Mouse (Mus musculus) activated CD4-positive, CD25-positive, alpha-beta regulatory T cell, adult 4 months (primary cell): ENCODE results near the gene Prkag1. TPM values are rescaled to one million over a fixed set of nuclear protein-coding genes. Genes with fewer than 3 reads are reported as not detected.

Experiments used
- ATAC-seq: one replicate; pipeline ENCODE4 v1.8.0; 2017
- polyA plus RNA-seq, 2 experiments: library from polyadenylated mRNA; unstranded; fragments of 100-300 nt; shearing (Covaris generic); gene quantifications; one replicate each; pipeline ENCODE4 v1.2.1; 2017

Prkag1 gene
- polyA plus RNA-seq, 2 experiments from 2014 or later, result 98.2 to 133 TPM

DNA sequence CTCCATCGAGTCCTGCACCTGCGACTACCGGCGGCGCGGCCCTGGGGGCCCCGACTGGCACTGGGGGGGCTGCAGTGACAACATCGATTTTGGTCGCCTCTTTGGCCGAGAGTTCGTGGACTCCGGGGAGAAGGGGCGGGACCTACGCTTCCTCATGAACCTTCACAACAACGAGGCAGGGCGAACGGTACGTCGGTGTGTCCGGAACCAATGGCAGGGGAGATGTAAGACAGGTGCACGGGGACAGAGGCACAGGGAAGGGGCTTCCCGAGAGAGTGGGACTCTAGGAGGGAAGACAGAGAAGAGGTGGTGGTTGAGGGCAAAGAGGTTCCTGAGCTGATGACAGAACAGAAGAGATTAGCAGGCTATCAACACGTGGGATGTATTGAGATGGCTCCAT is 39.5 kb downstream of the Prkag1 start:
- no peak for ATAC-seq

DNA sequence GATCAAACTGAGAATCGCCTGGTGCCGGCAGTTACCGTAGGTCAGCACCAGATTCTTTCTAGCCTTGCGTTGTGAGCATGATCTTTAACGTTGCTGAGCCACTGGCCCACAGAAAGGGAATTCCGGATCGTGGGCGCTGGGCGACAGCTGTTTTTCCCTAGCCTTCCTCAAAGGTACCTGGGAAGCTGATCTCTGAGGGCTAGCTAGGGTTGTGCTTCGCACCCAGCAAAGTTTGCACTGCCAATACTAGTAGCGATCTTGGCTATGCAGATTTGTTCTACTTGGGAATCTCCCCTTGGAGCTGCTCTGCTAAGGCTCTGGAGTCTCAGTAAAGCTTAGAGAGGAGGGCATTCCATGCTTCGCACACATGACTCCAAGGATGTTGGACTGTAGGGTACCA is 40.1 kb downstream of the Prkag1 start:
- no peak for ATAC-seq

- no peak for ATAC-seq
Observed at GRCm38 (mm10) chr15:98790761-98791160, 40.6 kb downstream of the Prkag1 start.

DNA sequence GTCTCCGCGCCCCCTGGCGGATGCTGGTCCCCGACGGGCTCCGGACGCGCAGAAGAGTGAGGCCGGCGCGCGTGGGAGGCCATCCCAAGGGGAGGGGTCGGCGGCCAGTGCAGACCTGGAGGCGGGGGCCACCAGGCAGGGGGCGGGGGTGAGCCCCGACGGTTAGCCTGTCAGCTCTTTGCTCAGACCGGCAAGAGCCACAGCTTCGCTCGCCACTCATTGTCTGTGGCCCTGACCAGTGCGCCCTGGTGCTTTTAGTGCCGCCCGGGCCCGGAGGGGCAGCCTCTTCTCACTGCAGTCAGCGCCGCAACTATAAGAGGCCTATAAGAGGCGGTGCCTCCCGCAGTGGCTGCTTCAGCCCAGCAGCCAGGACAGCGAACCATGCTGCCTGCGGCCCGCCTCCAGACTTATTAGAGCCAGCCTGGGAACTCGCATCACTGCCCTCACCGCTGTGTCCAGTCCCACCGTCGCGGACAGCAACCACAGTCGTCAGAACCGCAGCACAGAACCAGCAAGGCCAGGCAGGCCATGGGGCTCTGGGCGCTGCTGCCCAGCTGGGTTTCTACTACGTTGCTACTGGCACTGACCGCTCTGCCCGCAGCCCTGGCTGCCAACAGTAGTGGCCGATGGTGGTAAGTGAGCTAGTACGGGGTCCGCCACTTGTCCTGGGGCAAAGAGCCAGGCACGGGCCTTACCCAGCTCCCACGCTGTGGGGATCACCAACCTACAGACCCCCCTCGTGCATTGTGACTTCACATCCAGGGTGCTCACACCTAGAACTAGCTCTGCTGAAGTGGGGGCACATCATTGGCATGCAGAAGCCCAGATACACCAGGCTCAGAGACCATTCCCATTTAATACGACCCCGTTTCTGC is 41.4 kb downstream of the Prkag1 start, which contains the start of gene Wnt1:
Gene Wnt1 (plus strand): TSS at position 197 of the 875 bp plus-strand sequence.
- no peak for ATAC-seq

GRCm38 (mm10) chr15:98788972-98789660 is 42.2 kb downstream of the Prkag1 start:
- ATAC-seq, result no peak

DNA sequence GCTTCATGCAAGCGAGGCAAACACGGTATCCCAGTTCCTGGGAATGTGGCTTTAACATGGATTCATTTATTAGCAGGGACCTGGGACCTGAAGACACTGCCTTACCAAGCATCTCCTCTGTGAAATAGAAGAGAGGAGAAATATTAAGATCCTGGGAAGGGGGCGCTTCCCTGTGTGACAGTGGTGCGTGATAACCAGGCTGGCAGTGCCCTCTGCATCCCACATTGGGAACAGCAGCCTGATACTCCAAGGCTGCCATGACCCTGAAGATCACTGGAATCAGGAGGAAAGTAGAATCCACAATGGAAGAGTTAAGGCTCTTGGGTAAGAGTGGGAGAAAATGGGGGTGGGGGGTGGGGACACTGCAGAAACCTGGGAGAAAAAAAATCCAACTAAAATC is 43.4 kb downstream of the Prkag1 start:
- no peak for ATAC-seq

GRCm38 (mm10) chr15:98785744-98786143 is 45.6 kb downstream of the Prkag1 start:
- ATAC-seq, result no peak

GRCm38 (mm10) chr15:98781166-98781565 is 50.2 kb downstream of the Prkag1 start:
- no peak for ATAC-seq

GRCm38 (mm10) chr15:98780573-98780972 is 50.7 kb downstream of the Prkag1 start:
- no peak for ATAC-seq

DNA sequence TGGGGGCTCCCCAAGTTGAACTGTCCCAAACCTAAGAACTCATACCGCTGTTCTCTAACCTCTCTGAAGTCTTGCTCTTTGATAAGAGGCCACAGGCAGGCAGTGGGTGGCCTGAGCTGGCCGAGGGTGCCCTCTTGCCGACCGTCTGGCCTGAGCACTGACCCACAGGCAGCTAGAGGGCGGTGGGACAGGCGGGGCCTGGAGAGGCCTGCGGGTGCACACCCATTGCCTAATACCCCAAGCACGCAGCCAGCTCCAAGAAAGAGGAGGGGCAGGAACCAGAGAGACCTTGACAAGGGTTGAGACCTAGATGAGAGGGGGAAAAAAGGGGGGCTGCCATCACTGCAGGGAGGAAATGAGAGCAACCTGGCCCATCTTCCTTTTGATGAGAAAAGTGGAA is 51.2 kb downstream of the Prkag1 start:
- no peak for ATAC-seq

DNA sequence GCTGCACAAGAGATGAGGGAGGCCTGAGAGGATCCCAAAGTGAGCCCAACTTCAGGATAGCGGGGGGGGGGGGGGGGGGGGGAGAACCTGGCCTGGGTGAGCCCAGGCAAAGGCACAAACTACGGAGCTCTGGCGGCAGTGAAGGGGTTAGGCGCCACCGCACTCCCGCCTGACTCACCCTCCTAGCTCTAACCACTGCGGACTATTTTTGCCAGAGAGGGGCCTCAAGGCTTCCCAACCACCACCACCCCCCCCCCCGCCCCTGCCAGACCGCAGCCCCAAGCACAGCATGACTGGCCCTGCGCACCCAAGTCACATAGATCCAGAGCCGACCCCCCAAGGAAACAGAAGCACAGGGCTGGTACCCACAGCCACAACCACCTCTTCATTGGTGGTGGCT is 52.5 kb downstream of the Prkag1 start:
- ATAC-seq, result no peak

DNA sequence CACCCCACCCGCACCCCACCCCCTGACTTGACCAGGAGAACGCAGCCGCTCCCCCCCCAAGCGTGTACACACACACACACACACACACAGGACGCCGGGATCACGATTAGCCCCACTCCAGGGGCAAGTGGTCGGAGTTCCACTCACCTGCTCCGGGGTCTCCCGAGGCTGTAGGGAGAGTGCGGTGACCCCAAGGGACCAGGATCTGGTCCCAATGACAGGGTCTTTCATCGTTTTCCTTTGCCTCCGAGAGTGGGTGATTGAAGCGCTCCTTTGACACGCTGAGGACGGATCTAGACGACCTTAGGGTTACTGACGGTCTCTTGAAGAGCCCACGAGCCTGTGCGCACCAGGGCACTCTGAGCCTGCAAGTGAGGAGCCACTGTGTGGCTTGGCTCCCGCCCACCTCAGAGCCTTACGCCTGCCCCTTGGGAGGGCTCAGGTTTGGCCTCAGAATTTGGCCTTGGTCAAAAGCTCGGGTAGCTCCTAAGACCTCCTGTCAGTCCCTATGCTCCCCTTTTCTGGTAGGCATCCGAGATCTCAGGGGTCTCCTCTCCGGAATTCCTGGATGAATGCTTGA is 53.0 kb downstream of the Prkag1 start:
- no peak for ATAC-seq

DNA sequence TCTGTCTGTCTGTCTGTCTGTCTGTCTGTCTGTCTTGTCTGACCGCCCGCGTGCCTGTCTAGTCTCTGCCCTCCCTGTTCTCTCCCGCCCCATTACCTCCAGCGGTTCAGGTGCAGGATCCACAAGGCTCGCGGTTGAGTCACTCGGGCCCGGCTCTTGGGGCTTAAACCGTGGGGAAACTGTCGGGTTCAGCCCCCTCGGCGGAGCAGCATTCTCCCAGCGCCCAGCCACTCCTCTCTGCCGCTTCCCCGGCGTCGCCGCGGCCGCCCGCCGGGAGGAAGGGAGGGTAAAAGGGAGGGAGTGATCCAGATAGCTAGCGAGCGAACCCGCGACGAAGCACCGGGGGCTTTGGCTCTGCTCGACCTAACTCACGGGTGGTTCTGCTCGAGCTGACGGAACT is 53.6 kb downstream of the Prkag1 start, which contains the start of gene Wnt10b:
Gene Wnt10b (minus strand): TSS at position 389 of the 400 bp plus-strand sequence.
- no peak for ATAC-seq

DNA sequence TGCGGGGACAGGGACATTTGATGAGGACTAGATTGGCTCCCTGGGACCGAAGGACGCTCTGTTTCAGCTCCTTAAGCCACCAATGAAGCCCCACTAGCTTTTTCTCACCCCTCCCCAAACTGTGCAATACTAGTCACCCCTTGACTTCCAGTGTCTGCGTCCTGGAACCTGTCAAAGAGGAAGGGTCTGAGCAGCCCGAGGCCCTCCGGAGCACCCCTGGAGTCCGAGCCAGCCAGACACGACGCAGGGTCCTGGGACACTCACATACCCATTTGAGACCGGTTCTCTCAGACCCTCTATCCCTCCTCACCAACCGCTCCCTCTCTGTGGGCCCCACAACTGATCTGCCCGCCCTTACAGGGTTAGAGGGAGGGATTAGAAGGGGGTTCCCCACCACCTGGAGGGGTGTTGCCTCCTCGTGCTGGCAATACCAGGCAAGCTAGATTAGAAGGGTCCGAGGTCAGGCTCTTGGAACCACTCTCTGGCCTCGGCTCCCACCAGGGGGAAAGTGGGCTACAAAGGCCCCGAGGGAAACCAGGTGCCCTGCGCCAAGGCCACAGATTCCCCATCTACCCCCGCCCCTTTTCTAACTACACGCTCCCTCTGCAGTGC is 54.2 kb downstream of the Prkag1 start:
- no peak for ATAC-seq

DNA sequence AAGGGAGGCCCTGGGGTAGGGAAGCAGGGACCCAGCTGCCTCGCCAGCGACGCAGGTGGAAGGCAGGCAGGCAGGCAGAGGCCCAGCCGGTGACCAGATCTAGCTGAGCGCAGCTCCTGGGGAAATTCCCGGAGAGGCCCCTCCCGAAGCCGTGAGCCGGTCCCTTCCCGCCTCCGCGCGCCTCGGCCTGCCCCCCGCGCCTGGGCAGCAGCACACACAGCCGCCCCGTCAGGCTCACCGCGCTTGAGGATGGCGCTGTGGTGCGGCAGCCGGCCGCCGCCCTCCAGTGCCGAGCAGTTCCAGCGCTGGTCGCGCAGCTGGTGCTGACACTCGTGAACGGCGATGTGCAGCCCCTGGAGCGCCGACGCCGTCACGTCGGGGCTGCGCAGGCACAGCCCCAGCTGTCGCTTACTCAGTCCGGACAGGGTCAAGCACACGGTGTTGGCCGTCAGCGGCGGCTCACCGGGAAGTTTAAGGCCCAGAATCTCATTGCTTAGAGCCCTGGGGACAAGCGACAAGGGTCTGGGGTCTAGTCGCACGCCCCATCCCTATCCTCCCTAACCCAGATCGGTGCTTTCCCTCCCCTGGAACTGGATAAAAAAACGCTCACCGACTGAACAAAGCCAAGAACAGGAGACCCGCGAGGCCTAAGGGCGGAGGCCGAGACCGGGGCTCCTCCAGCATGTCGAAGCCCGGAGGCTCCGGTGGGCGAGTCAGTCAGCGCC is 54.9 kb downstream of the Prkag1 start:
- peak; percentile 47 for ATAC-seq

DNA sequence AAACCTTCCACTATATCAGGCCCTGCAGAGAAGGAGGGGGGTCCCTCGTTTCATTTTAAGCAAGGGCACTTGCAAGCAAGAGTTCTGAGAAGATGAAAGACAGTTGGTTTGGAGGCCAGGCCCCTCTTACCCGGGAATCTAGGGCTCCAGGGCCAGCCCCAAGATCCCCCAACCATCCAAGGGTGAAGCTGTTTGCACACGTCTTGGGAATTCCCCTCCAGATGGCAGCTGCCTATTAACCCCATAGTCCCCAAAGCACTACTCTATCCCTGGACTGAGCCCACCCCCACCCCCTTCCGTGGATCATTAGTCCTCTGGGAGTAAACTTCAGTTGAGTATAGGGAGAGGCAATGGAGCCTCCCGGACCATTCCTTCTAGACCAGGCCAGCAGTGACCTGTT is 55.8 kb downstream of the Prkag1 start:
- no peak for ATAC-seq

DNA sequence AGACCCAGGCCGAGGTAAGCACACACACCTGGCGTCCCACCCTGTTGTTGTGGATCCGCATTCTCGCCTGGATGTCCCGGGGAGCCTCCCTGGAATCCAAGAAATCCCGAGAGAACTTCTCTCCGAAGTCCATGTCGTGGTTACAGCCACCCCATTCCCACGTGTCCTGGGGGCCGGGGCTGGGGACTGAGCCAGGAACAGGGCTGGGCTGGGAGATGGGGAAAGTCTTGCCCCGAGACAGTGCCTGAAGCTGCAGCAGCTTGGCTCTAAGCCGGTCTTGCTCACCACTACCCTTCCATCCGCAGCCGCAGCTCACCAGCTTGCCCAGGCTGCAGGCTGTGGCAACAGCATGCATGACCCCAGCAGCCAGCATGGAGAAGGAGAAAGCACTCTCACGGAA is 57.2 kb downstream of the Prkag1 start:
- no peak for ATAC-seq

- ATAC-seq, result peak; percentile 50
Observed at GRCm38 (mm10) chr15:98772511-98773211, 58.7 kb downstream of the Prkag1 start.

DNA sequence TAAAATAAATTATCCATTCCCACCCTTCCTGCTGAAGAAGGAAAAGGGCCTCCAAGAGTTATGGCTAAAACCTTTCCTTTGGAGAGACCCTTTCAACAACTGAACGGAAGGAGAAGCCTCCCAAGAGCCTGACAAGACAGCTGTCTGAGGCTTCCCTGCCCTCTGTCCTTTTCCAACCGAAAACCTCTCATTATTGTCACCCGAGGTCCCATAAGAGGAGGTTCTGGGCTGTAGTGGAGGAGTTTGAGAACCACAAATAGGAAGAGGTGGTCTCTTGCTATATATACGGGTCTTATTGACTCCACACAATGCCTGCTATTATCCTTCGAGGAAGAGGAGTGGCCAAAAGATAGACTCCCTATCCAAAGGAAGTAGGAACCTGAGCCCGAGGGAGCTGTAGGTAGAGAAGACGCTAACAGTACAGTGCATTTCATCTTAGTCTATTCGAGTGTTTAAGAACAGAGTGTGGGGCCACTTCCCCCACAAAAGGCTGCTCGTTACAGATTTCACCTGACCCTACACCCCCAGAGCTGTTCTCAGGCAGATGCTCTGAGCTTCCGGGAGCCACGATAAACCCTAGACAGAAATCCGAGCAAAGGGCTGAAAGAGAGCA is 59.4 kb downstream of the Prkag1 start:
- ATAC-seq, result peak; percentile 13

- no peak for ATAC-seq
Observed at GRCm38 (mm10) chr15:98768259-98768658, 63.1 kb downstream of the Prkag1 start.

GRCm38 (mm10) chr15:98765929-98766328 is 65.4 kb downstream of the Prkag1 start:
- no peak for ATAC-seq
